Mouse (Mus musculus) heart, adult 2 months (tissue): ENCODE data around the gene Elavl1.

Experiments
- CTCF ChIP-seq: fragments of 200-600 bp; IDR thresholded peaks from 2 replicates; pipeline ENCODE4 v1.8.1; 2022; ENCODE audit warnings: antibody characterized with exemption, mild to moderate bottlenecking, moderate library complexity
- EP300 ChIP-seq: fragments of 200-500 bp; IDR thresholded peaks from 2 replicates; pipeline ENCODE4 v1.6.1; 2011; ENCODE audit warnings: low read depth, low read length, control low read depth; ENCODE audit not compliant: insufficient read depth
- POLR2A ChIP-seq: fragments of 200-500 bp; IDR thresholded peaks from 2 replicates; pipeline ENCODE4 v1.6.1; 2011; ENCODE audit warnings: mild to moderate bottlenecking, low read depth, low read length, control low read depth; ENCODE audit not compliant: insufficient read depth

GRCm38 (mm10) chr8:4354516-4354915, 29.3 kb upstream of the Elavl1 start:
- TF ChIP-seq POLR2A (no peak), CTCF (no peak), EP300 (no peak)
